Mouse (Mus musculus) forebrain, embryonic 11.5 days (tissue): Measurements from ENCODE around the gene Pfkfb2. TPM values are rescaled to one million over a fixed set of nuclear protein-coding genes. Genes with fewer than 3 reads are reported as not detected.

Source experiments
- ATAC-seq: fragments of 200-750 bp; cut with Nextera tagmentation; replicated peaks from 2 replicates; pipeline ENCODE4 v1.8.0; 2017; ENCODE audit warnings: moderate TSS enrichment; ENCODE audit not compliant: low FRiP score
- DNase-seq: peaks from one replicate; pipeline ENCODE4 v3.0.0-alpha.2; 2017; ENCODE audit warnings: low spot score
- H3K27ac ChIP-seq: fragments of 300-500 bp; sonication (generic); 2 replicates; pipeline ENCODE4 v1.5.1; 2014; ENCODE audit warnings: low read depth, low read length
- H3K27me3 ChIP-seq: fragments of 300-500 bp; sonication (generic); 2 replicates; pipeline ENCODE4 v1.6.1; 2014; ENCODE audit warnings: mild to moderate bottlenecking, low read length, mixed read lengths; ENCODE audit not compliant: control insufficient read depth, insufficient read depth
- H3K36me3 ChIP-seq: fragments of 300-500 bp; sonication (generic); 2 replicates; pipeline ENCODE4 v1.6.1; 2014; ENCODE audit warnings: mild to moderate bottlenecking, low read length, moderate library complexity, mixed read lengths; ENCODE audit not compliant: control insufficient read depth, insufficient read depth
- H3K4me1 ChIP-seq: fragments of 300-500 bp; sonication (generic); replicated peaks from 2 replicates; pipeline ENCODE4 v1.6.1; 2014; ENCODE audit warnings: low read length, mixed read lengths; ENCODE audit not compliant: control insufficient read depth, insufficient read depth
- H3K4me2 ChIP-seq: fragments of 300-500 bp; sonication (generic); 2 replicates; pipeline ENCODE4 v1.6.1; 2014; ENCODE audit warnings: low read depth, mild to moderate bottlenecking, low read length, moderate library complexity, mixed read lengths; ENCODE audit not compliant: severe bottlenecking
- H3K4me3 ChIP-seq: fragments of 300-500 bp; sonication (generic); 2 replicates; pipeline ENCODE4 v1.5.1; 2014; ENCODE audit warnings: low read depth, low read length
- H3K9ac ChIP-seq: fragments of 300-500 bp; sonication (generic); 2 replicates; pipeline ENCODE4 v1.6.1; 2014; ENCODE audit warnings: low read length
- H3K9me3 ChIP-seq: fragments of 300-500 bp; sonication (generic); 2 replicates; pipeline ENCODE4 v1.6.1; 2016; ENCODE audit warnings: low read length, mixed read lengths; ENCODE audit not compliant: control insufficient read depth
- WGBS: fragments of 180-500 bp; shearing (Covaris S2); extraction: QIAGEN DNeasy Blood & Tissue Kit; methylation state at CpG from one replicate; pipeline ENCODE4 v1.1.7; 2014; 5-methylcytosine and 5-hydroxymethylcytosine counted together
- polyA plus RNA-seq: library from polyadenylated mRNA; unstranded; fragments of >200 nt; fragmentation: Nextera tagmentation; extraction: Ambion mirVana; gene quantifications from 2 replicates; pipeline ENCODE4 v1.2.1, GENCODE M21; 2014

The Pfkfb2 gene
- 7.3 and 8.6 TPM in 2 replicates for polyA plus RNA-seq

DNA sequence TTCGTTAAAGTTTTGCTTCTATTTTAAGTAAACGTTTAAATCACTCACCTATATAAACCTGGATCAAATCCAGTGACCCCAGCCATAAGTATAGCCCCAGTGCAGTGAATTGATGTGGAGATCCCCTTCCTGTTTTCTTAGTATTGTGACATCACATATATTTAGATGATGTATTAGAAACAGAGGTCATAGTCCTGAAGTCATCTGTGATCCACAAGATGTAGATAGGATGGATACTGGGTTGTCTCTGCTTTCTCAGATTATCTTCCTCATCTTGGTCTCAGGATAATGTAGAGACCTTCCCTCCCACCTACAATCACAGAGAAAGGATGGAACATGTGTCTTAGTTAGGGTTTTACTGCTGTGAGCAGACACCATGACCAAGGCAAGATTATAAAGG, at the start of gene Pfkfb2:
Gene Pfkfb2 (minus strand): TSS at position 101 of the 400 bp plus-strand sequence.
- Histone ChIP-seq H3K9me3 (no peaks in the 10 kb centered on the region), H3K4me3 (no peak within 1 kb of the TSS), H3K36me3 (no peaks in the 10 kb centered on the region), H3K4me1 (no peaks in the 10 kb centered on the region), H3K9ac (no peak within 1 kb of the TSS), H3K4me2 (no peak within 1 kb of the TSS), H3K27ac (no peak within 1 kb of the TSS), H3K27me3 (no peaks in the 10 kb centered on the region)
- ATAC-seq (no peak), DNase-seq (no peak)
- WGBS = 86% methylated on average over 2 of the region's 2 CpGs

DNA sequence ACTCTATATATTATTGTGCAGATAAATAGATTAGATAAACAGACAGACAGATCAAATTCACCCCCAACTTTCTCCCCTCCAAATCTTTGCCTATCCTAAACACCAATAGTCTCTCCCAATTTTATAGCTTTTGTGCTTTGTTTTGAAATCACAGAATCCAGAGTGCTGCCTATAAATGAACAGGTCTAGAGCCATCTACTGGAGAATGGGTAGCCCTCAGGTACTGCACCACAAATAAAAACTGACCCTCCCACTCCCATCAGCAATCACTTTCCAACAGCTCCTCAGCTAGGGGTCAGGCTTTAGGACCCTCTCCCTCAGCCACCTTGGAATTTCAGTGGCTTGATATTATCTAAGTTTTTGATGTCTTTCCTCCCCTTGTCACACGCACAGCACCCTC, 47.6 kb upstream of the Pfkfb2 start:
- Histone ChIP-seq H3K9me3 (no peaks in the 10 kb centered on the region), H3K36me3 (no peaks in the 10 kb centered on the region), H3K27ac (no peak overlapping the region), H3K4me2 (no peak overlapping the region), H3K27me3 (no peaks in the 10 kb centered on the region), H3K9ac (no peak overlapping the region), H3K4me3 (no peak overlapping the region), H3K4me1 (no peaks in the 10 kb centered on the region)
- ATAC-seq (no peak), DNase-seq (no peak)
- WGBS = 94% methylated on average over 1 of the region's 1 CpGs

DNA sequence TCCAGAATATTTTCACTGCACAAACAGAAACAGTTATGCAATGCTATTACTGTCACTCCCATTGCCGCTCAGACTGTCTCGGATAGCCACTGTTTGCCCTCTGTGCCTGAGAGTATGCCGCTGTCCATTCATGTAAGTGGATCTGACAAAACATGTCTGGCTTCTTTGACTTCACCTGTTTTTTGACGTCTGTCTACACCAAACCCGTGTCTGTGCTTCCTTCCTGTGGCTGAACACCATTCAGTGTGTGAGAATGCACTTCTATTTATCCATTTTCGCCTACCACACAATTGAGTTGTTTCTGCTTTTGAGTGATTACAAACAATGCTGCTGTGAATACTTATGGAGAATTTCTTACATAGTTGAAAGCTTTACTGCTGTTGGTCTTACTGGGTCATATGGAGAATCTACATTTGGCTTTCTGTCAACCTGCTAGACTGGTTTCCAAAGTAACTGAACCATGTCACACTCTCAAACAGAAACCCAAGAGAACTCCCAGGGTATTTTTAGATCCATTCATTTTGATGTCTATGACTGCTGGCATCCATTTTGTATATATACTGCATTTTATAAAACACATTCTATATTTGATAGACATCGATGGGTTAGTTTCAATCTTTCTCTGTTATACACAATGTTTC, 46.8 kb upstream of the Pfkfb2 start:
- 86% methylated on average over 7 of the region's 7 CpGs for WGBS

DNA sequence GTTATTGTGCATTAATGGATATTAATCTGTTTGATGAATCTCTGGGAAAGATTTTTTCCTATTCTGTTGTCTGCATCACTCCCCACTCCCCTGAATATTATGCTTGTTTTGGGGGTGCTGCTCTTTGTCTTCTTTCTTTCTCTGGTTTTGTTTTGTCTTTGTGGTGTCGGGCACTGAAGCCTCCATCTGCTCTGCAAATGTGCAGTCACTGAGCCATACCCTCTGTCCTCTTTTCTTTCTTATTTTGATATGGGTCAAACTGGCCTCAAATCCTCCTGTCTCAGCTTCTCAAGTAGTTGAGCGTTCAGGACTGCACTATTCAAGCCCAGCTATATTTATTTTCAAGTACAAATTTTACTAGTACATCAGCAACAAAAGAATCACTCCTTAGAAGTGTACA, 46.2 kb upstream of the Pfkfb2 start:
- Histone ChIP-seq H3K36me3 (no peaks in the 10 kb centered on the region), H3K4me3 (no peak overlapping the region), H3K4me1 (no peaks in the 10 kb centered on the region), H3K9me3 (no peaks in the 10 kb centered on the region), H3K27me3 (no peaks in the 10 kb centered on the region), H3K4me2 (no peak overlapping the region), H3K9ac (no peak overlapping the region), H3K27ac (no peak overlapping the region)
- 61% methylated on average over 2 of the region's 2 CpGs for WGBS
- no peak for DNase-seq
- ATAC-seq = no peak

More for the DNA sequence above, 46.8 kb upstream of the Pfkfb2 start:
- no peaks in the 10 kb centered on the region for H3K36me3 ChIP-seq
- no peak overlapping the region for H3K27ac ChIP-seq
- H3K9me3 ChIP-seq = no peaks in the 10 kb centered on the region
- no peaks in the 10 kb centered on the region for H3K4me1 ChIP-seq
- DNase-seq (no peak), ATAC-seq (no peak)
- H3K4me3 ChIP-seq = no peak overlapping the region
- no peak overlapping the region for H3K9ac ChIP-seq
- H3K27me3 ChIP-seq = no peaks in the 10 kb centered on the region
- H3K4me2 ChIP-seq = no peak overlapping the region

DNA sequence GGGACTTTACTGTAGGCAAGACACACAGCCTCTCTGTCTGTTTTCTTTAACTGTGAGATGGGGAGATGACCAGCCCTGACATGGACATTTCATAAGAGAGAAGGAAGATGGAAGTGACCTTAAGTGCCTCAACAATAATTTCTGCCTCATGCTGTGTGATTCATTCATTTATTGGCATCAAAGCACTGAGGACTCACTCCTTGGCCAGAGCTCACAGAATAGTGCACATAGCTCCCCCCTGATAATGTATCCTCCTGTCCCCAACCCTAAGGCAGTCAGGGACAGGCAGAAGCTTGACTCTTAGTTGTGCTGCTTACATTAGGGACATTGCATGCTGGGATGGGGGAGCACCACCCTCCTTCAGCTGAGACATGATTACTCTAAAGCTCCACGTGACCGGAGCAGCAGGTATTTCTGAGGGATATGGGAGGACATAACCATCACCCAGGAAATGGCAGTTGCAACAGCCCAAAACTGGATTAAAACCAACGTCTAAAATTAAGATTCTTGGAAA, 42.0 kb upstream of the Pfkfb2 start:
- no peaks in the 10 kb centered on the region for H3K27me3 ChIP-seq
- no peaks in the 10 kb centered on the region for H3K9me3 ChIP-seq
- H3K4me3 ChIP-seq = no peak overlapping the region
- WGBS = 81% methylated on average over 3 of the region's 3 CpGs
- H3K4me2 ChIP-seq = no peak overlapping the region
- ATAC-seq (no peak), DNase-seq (no peak)
- no peaks in the 10 kb centered on the region for H3K4me1 ChIP-seq
- no peak overlapping the region for H3K9ac ChIP-seq
- H3K27ac ChIP-seq = no peak overlapping the region
- no peaks in the 10 kb centered on the region for H3K36me3 ChIP-seq

DNA sequence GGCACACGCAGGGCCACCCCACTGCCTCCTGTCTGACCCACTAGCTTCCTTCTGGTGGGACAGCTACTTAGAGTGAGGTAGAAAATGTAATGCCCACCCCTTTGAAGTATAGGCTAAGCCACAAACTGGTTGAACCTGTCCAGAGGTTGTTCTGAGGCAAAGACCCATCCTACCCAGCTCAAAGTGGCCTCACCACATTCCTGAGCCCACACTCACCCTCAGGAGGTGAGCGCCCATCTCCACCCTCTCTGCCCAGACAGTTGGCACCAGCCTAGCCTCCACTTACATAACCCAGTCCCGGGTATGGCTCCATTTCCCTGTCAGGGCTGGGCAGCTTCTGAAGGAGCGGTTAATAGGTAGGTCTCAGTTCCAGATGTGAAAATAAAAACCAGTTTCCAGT, 41.4 kb upstream of the Pfkfb2 start:
- H3K27me3 ChIP-seq = no peaks in the 10 kb centered on the region
- no peak overlapping the region for H3K27ac ChIP-seq
- H3K9ac ChIP-seq = no peak overlapping the region
- no peaks in the 10 kb centered on the region for H3K9me3 ChIP-seq
- H3K4me1 ChIP-seq = no peaks in the 10 kb centered on the region
- H3K4me2 ChIP-seq = no peak overlapping the region
- no peak overlapping the region for H3K4me3 ChIP-seq
- 82% methylated on average over 4 of the region's 4 CpGs for WGBS
- DNase-seq = no peak
- no peaks in the 10 kb centered on the region for H3K36me3 ChIP-seq
- ATAC-seq = no peak

DNA sequence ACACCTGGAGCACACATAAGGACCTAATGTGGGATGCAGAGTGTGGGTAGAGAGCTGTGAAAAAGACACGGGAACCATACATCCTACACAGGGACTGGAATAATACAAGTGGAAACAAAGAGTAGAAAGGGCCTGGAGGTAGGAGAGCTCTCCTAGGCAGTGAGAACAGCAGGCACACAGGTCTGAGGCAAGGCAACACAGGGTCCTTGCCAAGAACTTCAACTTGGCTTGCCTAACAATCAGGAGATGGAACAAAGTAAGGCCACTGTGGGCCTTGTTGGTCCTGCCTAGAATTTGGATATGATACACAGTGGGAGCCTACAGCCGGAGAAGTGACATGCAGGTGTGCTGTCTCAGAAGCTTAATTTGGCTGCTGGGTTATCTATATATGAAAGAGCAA, 40.9 kb upstream of the Pfkfb2 start:
- no peak overlapping the region for H3K9ac ChIP-seq
- no peaks in the 10 kb centered on the region for H3K4me1 ChIP-seq
- H3K4me2 ChIP-seq = no peak overlapping the region
- H3K27me3 ChIP-seq = no peaks in the 10 kb centered on the region
- no peaks in the 10 kb centered on the region for H3K36me3 ChIP-seq
- no peak overlapping the region for H3K4me3 ChIP-seq
- ATAC-seq (no peak), DNase-seq (no peak)
- H3K9me3 ChIP-seq = no peaks in the 10 kb centered on the region
- WGBS = 81% methylated on average over 2 of the region's 2 CpGs
- H3K27ac ChIP-seq = no peak overlapping the region

DNA sequence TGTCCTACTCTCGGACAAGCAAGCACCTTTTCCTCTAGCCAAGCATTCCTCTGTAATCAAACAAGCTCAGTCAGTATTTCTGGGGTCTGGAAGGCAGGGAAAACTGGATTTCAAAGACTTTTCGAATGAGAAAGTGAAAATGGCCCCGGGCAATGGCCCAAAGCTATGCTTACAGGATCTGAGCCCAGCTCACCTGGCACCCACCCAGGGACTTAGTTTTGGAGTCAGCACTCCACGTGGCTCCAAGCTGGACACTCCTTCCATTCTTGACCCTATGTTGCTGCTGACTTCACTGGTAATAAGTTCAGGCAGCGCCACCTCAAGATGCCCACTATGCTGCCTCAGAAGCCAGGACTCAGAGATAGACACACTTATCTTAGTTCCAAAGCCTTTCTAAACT, 38.0 kb upstream of the Pfkfb2 start:
- Histone ChIP-seq H3K9me3 (no peaks in the 10 kb centered on the region), H3K36me3 (no peaks in the 10 kb centered on the region), H3K27me3 (no peaks in the 10 kb centered on the region), H3K4me3 (no peak overlapping the region), H3K9ac (no peak overlapping the region), H3K4me1 (no peaks in the 10 kb centered on the region), H3K4me2 (no peak overlapping the region), H3K27ac (no peak overlapping the region)
- DNase-seq (no peak), ATAC-seq (no peak)
- 84% methylated on average over 5 of the region's 5 CpGs for WGBS

DNA sequence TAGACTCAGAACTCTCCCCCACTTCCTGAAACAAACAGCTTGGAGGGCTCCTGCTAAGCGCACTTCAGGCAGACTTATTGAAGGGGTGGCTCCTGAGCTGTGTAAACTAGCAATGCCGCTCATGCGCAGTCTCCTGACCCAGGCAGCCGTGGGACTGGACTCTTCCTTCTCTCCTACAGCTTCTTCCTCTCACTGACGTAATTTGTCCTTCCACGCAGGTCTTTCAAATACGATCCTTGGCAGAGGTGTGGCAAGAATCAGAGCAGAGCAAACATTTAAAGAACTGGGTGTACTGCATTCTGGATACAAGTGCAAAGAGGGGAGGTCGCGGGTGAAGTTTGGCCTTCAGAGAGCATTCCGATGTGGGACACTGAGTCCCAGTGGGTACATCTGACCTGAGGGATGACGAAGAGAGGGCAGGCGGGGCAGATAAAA, 35.0 kb upstream of the Pfkfb2 start:
- no peaks in the 10 kb centered on the region for H3K9me3 ChIP-seq
- no peaks in the 10 kb centered on the region for H3K27me3 ChIP-seq
- H3K4me1 ChIP-seq = no peaks in the 10 kb centered on the region
- no peak for ATAC-seq
- no peak for DNase-seq
- H3K27ac ChIP-seq = no peak overlapping the region
- no peaks in the 10 kb centered on the region for H3K36me3 ChIP-seq
- no peak overlapping the region for H3K4me3 ChIP-seq
- H3K4me2 ChIP-seq = no peak overlapping the region
- 90% methylated on average over 12 of the region's 12 CpGs for WGBS
- H3K9ac ChIP-seq = no peak overlapping the region
